Mouse (Mus musculus): ENCODE measurements around the gene Tmem62.

GRCm38 (mm10) chr2:120976308-120976707 lies 509 bp upstream of the Tmem62 start:
- TF ChIP-seq GATA1 (IDR thresholded peaks at IDR 0.05; ENCODE audit: borderline replicate concordance, low read length) (no peak), FLI1 (IDR thresholded peaks at IDR 0.05; ENCODE audit: low read length) (no peak)

All from megakaryocyte, embryonic 14.5 days (primary cell).